Mouse (Mus musculus): Measurements from ENCODE around the gene Samhd1.

Samhd1 gene

GRCm38 (mm10) chr2:157048395-157049181, 86.5 kb downstream of the Samhd1 start:
- DNase-seq = no peak
